Mouse (Mus musculus): Measurements from ENCODE around the gene Gm9964.

DNA sequence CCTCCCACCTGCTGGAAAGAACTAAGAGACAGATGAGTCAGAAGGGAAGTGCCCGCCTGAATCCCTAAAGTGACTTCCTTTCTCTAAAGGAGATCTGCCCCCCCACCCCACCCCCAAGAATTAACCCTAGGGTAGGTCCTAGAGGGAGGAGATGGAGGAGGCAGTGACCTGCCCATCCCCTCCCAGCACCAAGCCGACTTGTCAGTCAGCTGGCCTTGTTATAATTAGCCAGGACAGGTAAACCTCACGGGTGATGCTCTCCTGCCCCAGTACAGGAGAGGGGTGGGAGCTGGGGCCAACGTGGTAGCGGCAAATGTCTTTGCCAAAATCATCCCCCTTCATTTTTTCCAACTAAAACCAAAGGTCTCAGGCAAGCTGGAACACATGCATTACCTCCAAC lies 5.1 kb downstream of the Gm9964 start:
- no peak for TF ChIP-seq GATA1 (IDR thresholded peaks at IDR 0.05; ENCODE audit: low read length)
- no peak for TF ChIP-seq TAL1 (IDR thresholded peaks at IDR 0.05; ENCODE audit: low read length)
